Mouse (Mus musculus) testis, postnatal 10 days (tissue): ENCODE results near the gene Olfr1191-ps1.
"Not testable (repeated sequence)": the region's sequence is repeated elsewhere in the genome, so short reads cannot be mapped to it uniquely, and the experiment has no call there.

ENCODE experiments used
- DNase-seq: peaks from one replicate; pipeline ENCODE4 v3.0.0; 2021; ENCODE audit warnings: low spot score

Gene Olfr1191-ps1

DNA sequence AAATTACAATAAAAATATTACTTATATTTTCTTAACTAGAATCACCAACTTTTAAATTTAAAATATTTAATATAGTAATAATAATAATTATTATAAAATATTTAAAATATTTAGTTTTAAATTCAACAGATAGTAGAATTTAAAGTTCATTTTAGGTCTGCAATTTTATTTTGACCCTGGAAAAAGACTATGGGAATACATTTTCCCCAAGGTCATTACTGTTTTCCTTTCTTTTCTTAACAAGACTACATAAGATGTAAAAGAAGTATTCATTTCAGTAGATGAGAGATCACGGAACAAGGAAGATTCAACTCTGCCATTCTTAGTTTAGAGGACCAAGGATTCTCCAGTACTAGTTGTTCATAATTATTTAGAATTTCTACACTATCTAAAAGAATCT lies at the start of gene Olfr1191-ps1:
TSS of gene Olfr1191-ps1 (plus strand) at position 301 of the 400 bp plus-strand sequence.
- DNase-seq: not testable (repeated sequence)

- no peak for DNase-seq
These were observed 7.9 kb downstream of the Olfr1191-ps1 start, which contains the start of gene Olfr1192-ps1 for GRCm38 (mm10) chr2:88648209-88648608. Gene Olfr1192-ps1 (plus strand): TSS chr2:88648509.

GRCm38 (mm10) chr2:88675328-88675727 lies 35.0 kb downstream of the Olfr1191-ps1 start, which contains the start of gene Olfr1193:
Gene Olfr1193 (plus strand): TSS chr2:88675628.
- DNase-seq: not testable (repeated sequence)

GRCm38 (mm10) chr2:88689087-88689486 lies 48.7 kb downstream of the Olfr1191-ps1 start, which contains the start of gene Olfr1195:
Gene Olfr1195 (minus strand): TSS chr2:88689187.
- DNase-seq: no peak
